Mouse (Mus musculus) CH12.LX (cell line): Measurements from ENCODE around the gene Cbfa2t3.

Experiments
- BHLHE40 ChIP-seq: IDR thresholded peaks from 2 replicates; pipeline ENCODE4 v1.6.1; 2011; ENCODE audit warnings: mild to moderate bottlenecking, low read depth, low read length, improper control_type of control experiment
- CTCF ChIP-seq, 2 experiments: IDR thresholded peaks in 1 of 2; conservative IDR thresholded peaks in 1 of 2; 2 replicates each; pipeline ENCODE4 v1.5.1; 2011 to 2012; ENCODE audit warnings: low read depth in 2 of 2, low read length in 2 of 2, improper control_type of control experiment in 1 of 2, inconsistent platforms in 1 of 2, mild to moderate bottlenecking in 1 of 2, moderate library complexity in 1 of 2
- EP300 ChIP-seq: IDR thresholded peaks from 2 replicates; pipeline ENCODE4 v1.6.1; 2011; ENCODE audit warnings: low read length, improper control_type of control experiment
- HCFC1 ChIP-seq: IDR thresholded peaks from 2 replicates; pipeline ENCODE4 v1.6.1; 2012; ENCODE audit warnings: low read depth, mild to moderate bottlenecking, inconsistent platforms, low read length, improper control_type of control experiment
- JUN ChIP-seq: IDR thresholded peaks from 2 replicates; pipeline ENCODE4 v1.6.1; 2011; ENCODE audit warnings: low read depth, mild to moderate bottlenecking, low read length, improper control_type of control experiment, moderate library complexity; ENCODE audit not compliant: insufficient read depth
- JUND ChIP-seq: conservative IDR thresholded peaks from 2 replicates; pipeline ENCODE4 v1.6.1; 2011; ENCODE audit warnings: low read depth, low read length, improper control_type of control experiment
- KAT2A ChIP-seq: IDR thresholded peaks from 2 replicates; pipeline ENCODE4 v1.6.1; 2012; ENCODE audit warnings: low read length, improper control_type of control experiment, inconsistent platforms; ENCODE audit not compliant: insufficient replicate concordance
- MAX ChIP-seq: IDR thresholded peaks from 2 replicates; pipeline ENCODE4 v1.6.1; 2011; ENCODE audit warnings: low read length, improper control_type of control experiment
- MEF2A ChIP-seq: IDR thresholded peaks from 2 replicates; pipeline ENCODE4 v1.6.1; 2014; ENCODE audit warnings: low read depth, mild to moderate bottlenecking, inconsistent platforms, low read length, improper control_type of control experiment, borderline replicate concordance
- POLR2A ChIP-seq: IDR thresholded peaks from 2 replicates; pipeline ENCODE4 v1.6.1; 2011; ENCODE audit warnings: low read depth, mild to moderate bottlenecking, improper control_type of control experiment, low read length
- POLR2AphosphoS2 ChIP-seq: IDR thresholded peaks from 2 replicates; pipeline ENCODE4 v1.6.1; 2011; ENCODE audit warnings: low read depth, low read length, improper control_type of control experiment
- RAD21 ChIP-seq: IDR thresholded peaks from 2 replicates; pipeline ENCODE4 v1.6.1; 2011; ENCODE audit warnings: low read depth, mild to moderate bottlenecking, low read length, improper control_type of control experiment, moderate library complexity
- SMC3 ChIP-seq: IDR thresholded peaks from 2 replicates; pipeline ENCODE4 v1.6.1; 2011; ENCODE audit warnings: low read depth, low read length, improper control_type of control experiment
- TCF12 ChIP-seq: IDR thresholded peaks from 2 replicates; pipeline ENCODE4 v1.6.1; 2014; ENCODE audit warnings: low read depth, mild to moderate bottlenecking, inconsistent platforms, low read length, improper control_type of control experiment

GRCm38 (mm10) chr8:122642071-122642470, 56.8 kb downstream of the Cbfa2t3 start:
- TF ChIP-seq RAD21 (no peak), MEF2A (no peak), POLR2A (no peak), EP300 (no peak), KAT2A (no peak), JUND (no peak), BHLHE40 (no peak), SMC3 (no peak), CTCF (conservative IDR thresholded peaks at IDR 0.05 in 1 of 2, IDR thresholded peaks at IDR 0.05 in 1 of 2; ENCODE audit: low read depth in 2 of 2, low read length in 2 of 2) (no peak), HCFC1 (no peak), JUN (no peak), POLR2AphosphoS2 (no peak), TCF12 (no peak), MAX (no peak)
